Mouse (Mus musculus) gastrocnemius, adult 8-10 months (tissue): Measurements from ENCODE around the gene Sytl3. TPM values are rescaled to one million over a fixed set of nuclear protein-coding genes. Genes with fewer than 3 reads are reported as not detected.

Experiments used
- DNase-seq, 2 experiments: peaks; one replicate each; pipeline ENCODE4 v3.0.0; 2022; ENCODE audit warnings: low spot score in 2 of 2
- total RNA-seq, 4 experiments: library from RNA; stranded (reverse); gene quantifications; 2 replicates each; pipeline ENCODE4 v1.2.4; 2022

The Sytl3 gene
- total RNA-seq, 4 experiments from 2014 or later, result 0.51 TPM; not detected in 3

DNA sequence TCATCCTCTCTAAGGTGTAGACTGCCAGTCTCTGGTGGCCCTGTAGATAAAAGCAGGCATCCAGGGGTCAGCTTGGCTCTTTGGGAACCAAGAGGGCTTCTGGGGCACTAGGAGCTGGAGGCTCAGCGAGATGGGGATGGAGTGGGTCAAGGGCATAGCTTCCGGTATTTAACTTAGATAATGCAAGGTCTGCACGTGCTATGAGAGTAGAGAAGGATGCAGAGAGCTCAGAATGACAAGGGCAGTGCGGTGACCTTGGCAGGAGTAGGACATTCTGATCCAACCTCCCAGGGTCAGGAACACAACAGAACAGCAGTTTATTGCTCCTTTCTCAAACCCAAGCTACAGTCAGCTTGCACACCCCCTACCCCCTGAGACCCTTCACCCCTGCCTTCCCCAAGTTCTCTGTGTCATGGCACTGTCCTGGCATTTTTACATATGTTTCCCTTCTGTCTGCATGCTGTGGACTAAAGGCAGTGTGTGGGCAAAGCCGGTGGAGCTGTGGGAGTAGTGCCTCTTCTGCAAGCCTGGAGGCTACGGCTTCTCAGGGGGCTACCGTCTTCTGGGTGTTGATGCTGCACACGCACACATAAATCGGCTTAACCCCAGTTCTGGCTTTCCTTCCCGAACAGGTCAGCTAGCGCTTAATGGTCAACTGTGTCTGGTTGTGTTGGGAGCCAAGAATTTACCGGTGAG is 76.0 kb downstream of the Sytl3 start:
- no peak for DNase-seq

DNA sequence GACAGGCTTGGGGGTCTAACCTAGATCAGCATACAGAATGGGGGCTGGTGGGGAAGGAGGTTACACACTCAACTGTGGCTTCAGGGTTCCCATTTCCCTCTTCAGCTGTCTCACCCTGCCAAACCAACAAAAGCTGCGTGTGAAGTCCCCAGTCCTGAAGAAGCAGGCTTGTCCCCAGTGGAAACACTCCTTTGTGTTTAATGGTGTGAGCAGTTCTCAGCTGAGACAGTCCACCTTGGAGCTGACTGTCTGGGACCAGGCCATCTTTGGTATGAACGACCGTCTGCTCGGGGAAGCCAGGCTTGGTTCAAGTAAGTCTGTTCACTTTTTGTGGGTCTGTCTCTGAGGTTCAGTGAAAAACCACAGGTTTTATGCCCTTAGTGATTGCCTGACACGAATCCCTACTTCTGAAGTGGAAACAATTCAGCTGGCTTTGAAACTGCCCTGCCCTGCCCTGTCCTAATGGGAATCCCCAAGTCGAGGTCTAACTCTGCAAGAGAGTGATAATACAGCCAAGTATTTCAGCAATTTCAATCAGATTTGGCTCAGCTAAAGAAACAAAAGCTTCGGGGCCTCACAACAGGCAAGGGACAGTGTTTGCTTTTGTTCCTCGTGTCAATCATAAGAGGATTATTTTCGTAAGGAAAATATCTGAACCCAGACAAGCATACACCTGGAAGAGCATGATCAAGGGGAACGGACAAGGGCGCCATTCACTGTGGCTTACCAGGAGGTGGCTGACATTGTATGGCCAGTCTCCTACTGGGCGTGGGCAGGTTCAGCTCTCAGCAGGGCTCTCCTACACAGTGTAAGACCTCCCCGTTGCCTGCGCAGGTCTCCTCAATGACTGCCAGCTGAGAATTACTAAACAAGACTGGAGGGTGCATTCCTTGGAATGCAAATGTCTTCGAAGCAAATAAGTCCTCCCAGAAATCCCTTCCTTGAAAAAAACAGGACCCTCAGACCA is 77.7 kb downstream of the Sytl3 start:
- DNase-seq, result no peak

DNA sequence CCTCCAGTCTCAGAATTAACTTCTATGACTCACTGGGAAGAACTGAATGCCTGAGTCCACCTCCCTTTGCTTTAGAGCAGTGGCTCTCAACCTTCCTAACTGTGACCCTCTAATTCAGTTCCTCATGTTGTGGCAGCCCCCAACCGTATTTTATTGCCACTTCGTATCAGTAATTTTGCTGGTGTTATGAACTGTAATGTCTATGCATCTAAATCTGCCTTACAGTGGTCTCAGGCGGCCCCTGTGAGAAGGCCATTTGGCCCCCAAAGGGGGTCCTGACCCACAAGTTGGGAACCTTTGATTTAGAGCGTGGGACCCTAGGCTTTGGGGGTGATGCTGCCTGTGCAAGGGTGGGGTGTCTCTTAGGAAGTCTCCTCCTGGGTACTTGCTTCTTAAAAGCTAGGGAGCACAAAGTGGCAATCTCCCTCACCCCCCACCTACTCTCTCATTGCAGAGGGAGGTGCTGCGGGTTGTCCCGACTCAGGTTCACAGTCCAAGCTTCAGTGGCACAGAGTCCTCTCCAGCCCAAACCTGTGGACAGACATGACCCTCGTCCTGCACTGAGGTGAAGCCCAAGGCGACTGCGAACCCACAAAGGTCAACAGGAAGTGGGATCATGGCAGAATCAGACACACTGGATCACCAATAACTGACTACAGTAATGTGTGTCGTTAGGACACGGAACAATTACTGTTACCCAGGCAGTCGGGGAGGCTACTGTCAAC is 78.5 kb downstream of the Sytl3 start:
- DNase-seq, result no peak

DNA sequence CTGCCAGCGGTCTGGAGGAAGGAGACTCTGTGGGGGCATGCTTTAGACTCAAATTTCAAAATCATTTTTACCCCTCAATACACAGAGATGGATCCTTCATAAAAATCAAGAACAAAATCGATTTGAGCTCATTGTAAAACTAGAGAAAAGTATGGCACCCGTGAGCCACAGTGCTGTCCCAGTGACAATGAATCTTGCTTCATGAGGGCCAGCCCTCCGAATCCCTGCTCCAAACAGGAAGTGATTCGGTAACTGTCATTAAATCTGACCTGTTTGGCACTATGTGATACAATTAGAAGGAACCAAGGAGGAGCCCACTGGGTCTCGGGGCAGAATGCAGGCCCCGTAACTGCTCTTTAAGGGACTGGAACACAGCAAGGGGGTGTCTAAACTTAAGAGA is 79.9 kb downstream of the Sytl3 start:
- no peak for DNase-seq

DNA sequence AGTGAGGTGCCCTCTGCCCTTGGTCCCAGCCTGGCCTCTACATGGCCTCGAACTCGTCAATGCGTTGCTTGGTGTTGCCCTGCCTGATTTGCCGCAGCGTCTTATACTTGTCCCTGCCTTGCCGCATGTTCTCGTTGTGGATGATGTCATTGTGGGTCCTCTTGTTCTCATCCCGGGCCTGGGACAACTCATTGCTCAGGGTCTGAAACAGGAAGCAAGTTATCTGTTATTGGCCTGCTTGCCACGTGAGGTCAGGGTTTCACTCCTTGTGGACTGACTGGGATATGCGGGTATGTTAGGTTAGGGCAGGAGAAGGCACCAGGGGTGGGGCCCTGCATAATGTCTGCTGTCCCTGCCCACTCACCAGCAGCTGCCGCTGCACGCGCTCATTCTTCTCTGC is 80.4 kb downstream of the Sytl3 start:
- DNase-seq, result no peak

DNA sequence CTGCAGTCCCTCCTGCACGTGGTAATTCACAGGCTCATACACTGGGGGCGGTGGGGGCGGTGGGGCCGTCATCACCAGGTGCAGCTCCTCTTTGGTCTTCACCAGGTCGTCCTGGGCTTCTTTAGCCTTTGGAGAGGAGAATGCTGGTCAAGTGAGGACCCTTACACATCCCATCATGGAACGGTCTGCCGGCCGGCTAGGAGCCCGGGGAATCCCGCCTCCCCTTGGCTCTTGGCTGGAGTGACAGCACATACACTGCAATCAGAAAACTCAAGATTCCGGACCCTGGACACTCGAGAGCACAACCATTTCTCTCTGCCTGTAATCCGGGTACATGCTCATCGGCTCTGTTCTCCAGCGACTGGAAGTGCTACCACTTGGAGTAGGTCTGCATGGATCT is 80.9 kb downstream of the Sytl3 start:
- no peak for DNase-seq

DNA sequence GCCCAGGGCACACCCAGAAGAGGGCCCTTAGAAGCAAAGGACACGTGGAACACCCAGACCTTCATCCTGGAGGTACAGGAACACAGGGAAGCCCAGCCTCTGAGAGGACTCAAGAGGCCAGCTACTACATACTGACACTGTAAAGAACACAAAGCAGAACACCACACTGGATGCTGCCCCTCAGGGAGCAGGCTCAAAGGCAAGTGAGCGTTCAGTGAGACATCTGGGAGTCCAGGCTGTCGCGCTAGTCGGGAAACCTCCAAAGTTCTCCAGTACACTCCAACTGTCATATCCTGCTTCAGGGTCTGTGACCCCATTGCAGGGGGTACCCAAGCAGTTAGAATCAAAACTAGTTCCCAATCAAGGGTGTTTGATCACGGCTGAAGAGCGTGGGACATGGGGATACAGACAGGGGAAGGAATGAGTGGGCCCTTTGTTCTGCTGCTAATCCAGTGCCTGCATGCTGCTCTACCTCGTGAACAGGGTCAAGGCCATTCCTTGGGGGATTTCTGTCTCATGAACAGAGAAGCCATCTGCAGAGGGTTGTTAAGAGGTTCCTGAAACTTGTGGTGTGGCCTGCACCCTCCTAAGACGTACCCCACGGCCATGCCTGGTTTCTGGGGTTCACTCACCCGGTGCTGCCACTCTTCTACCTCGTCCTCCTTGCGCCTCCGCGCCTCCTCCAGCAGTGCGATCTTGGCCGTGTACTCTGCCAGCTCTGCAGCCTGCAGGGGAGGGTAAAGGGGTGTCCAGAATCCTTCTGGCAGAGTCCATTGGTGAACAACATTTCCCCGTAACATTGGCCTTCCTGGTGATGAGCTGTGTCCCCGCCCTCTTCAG is 81.7 kb downstream of the Sytl3 start:
- DNase-seq, result no peak

DNA sequence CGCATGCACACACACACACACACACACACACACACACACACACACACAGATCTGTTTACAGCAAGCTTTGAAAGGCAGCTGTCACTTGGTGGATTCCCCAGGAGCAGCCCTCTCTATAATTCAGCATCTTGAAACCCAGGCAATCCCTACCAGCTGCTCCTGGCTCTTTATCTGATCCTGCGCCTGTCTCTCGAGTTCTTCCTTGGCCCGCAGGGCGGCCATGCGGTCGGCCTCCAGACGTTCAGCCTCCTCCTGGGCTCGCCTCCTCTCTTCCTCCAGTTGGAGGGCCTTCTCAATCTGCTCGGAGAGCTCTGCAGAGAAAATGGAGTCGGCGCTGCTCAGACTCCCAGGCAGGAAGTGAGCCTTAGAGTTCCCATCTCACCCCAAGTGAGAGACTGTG is 82.4 kb downstream of the Sytl3 start:
- DNase-seq, result no peak

DNA sequence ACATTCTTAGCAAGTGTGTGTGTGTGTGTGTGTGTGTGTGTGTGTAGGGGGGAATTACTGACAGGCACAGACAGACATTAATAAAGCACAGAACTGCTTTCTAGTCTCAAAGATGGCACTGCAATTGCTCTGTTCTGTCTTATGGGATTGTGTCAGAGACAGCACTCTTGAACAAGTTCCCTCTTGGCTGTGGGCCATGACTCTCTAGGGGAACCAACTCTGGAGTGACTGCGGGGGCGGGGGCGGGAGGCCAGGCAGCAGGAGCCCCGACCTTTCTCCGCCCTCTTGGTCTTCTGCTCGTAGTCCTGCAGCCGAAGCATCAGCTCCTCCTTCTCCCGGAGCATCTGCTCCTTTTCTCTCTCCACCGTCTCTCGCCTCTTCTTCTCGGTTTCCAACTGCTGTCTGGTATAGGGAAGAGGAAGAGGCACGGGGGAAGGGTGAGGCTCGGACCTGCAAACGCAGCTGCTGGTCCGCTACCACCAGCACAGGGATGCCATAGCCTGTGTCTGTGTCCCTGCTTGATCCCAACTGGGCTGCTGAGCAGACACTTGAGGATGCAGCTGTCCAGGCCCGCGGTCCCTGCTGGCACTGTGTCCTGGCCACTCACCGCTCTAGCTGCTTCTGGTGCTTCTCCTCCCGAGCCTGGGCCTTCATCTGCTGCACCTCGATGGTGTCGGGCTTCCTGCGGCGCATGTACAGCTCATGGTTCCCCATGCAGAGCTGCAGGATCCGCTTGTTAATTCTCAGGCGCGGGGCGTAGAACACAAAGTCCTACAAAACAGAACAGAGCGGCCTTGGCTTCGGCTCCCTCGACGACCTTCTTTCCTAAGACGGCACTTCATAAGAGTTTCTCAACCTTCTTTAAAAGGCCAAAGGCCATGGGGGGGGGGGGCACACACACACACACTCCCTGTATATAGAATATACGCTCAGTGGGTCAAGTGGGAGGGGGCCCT is 83.5 kb downstream of the Sytl3 start:
- DNase-seq, result no peak

DNA sequence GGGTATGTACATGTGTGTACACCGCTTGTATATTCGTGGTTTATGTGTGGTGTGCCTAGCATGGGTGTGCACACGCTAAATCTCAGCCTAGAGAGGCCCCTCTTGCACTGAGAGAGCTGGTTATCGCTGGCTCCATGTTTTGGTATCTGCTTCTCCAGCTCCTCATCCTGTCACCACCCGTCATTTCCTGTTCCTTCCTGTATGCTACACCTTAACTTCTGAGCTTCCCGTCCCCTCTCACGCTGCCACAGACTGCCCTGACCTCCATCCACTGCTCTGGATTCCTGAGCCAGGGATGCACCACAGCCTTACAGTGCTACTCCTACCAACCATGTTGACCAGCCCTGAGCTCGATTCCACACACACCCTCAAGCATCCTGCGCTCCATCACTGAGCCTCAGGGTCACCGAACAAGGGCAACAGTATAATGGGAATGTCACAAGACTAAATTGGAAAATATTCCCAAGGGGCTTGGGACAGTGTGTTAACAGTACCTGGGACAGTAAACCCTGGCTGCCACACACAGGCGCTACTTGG is 84.2 kb downstream of the Sytl3 start:
- DNase-seq, result no peak

DNA sequence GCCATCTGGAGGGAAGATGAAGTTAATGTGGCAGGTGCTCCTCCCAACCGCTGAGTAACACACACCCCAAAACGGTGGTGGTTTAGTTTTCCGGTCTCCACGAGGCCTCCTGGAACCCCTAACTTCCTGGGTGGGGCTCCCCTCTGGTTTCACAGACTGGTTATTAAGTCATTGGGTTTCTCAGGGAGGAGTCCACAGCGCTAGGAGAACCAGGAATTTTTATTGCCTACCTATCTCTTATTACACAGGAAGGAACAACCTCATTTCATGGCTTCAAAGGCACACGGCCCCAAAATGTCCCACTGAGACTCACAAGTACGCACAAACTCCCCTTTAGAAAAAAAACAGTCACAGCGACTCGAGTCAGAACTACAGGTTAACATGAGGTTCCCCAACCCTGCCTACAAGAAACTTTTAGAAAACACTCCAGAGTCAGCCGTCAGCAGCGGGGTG is 84.9 kb downstream of the Sytl3 start:
- DNase-seq, result no peak

DNA sequence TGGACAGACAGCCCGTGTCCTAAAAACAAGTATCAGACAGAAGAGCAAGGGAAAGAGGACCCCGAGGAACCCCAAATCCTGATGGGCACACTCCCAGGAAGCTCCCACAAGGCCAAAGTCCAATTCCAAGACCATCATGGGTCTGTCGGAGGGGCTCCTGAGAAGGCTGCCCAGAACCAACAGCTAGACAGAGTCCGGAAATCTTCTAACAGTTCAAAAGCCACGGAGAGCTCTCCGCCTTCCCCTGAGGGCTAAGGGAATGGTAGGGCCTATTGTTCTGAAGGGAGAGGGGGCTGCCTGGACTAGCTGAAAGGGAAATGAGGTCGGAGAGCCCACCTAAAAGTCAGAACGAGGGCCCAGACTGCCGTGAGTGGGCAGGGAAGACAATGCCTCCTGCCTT is 85.5 kb downstream of the Sytl3 start:
- DNase-seq, result no peak

DNA sequence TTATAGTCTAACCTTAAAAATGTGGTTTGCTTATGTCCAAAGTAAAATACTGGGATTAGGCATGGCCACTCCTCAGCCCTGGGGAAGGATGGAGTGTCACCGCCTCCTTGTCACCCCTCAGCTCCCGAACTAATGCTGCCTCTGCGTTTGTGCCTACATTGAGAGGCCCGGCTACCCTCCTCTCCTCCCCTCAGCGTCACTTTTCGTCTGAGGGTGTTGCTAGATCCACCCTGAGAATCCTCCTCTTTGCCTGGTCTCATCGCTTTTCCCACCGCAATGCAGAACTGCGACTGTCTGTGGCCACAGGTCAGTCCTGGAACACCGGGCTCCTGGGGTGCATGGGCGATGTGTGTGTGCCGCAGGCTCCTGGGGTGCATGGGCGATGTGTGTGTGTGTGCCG is 86.0 kb downstream of the Sytl3 start:
- no peak for DNase-seq

DNA sequence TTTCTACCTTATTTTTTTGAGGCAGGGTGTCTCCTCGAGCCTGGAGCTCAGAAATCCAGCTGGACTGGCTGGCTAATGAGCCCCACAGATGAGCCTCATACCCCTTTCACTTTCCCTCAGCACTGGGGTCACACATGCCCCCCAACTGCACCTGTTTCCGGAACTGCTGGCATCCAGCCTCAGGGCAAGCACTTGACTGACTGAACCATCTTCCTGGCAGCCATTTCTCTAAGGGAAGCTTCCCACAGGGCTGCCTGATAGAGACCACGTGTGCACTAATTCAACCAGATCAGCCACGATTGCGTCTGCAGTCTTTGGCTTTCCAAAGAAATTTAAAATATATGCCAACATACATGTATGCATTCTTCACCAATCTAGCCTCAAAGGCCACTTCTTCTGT is 86.6 kb downstream of the Sytl3 start:
- DNase-seq, result no peak

DNA sequence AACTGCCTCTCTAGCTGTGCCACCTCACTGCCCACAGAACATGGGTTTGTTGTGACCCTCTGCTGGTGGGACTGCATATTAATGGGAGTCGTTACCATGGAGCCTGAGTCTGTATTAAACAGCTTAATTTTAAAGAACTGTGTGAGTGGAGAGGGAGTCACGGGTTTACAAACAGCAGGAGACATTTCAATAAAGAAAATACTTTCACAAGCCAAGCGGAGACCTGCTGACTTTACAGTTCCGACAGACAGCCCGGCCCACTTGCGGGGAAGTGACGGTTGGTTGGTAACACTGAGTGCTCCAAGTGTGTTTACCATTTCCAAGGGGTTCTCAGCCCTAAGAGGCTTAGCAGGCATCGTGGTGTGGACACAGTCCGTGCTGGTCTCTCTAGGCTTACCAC is 87.1 kb downstream of the Sytl3 start:
- DNase-seq, result no peak

DNA sequence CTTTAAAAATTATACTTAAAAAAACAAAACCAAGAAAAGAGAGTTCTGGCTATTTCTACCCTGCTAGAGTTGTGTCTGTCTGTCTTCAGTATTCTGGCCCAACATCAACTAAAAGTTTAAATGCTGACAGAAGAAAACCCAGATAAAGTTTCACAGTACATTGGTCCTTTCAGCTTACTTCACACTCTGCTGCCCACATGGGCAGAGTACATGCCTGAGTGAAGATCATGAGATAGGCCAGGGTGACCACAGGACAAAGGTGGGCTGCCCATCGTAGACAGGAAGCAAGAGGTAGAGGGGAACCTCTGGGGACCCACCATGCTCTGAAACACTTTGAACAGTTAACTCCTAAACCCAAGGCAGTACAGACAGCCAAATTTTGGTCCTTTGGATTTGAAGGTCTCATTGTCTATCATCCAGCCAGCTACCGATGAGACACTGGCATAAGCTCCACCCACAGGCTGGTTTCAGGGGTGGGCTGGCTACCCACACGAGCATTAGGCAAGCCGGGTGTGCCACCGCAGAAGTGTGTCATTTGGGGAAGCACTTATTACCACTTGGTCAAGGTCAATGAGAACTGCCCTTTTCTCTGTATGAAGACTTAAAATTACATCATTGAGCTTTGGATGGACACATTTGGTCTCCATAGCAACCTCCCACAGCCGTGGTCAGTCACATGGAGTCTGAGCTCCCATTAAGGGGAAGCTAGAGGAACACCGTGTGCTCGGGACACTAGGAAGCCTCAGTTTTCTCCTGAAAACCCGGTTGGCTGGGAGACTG is 87.7 kb downstream of the Sytl3 start:
- no peak for DNase-seq

DNA sequence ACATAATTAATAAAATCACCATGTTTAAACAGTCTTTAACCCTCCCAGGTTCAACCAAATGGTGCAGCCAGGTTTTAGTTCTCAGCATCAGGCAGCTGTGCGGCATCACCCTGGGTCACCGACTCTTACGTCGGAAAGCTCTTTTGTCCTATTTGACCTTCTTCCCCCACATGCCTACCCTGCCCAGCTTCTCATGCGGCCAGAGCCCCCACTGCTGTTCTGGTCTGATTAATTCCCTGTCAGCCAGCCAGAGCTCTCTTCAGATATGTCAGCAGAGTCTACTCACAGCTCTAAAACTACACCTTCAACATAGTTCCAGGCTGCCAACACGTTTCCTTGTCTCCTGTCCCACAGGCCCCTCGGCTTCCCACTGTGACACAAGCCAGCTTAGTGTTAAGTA is 88.6 kb downstream of the Sytl3 start:
- DNase-seq, result no peak

DNA sequence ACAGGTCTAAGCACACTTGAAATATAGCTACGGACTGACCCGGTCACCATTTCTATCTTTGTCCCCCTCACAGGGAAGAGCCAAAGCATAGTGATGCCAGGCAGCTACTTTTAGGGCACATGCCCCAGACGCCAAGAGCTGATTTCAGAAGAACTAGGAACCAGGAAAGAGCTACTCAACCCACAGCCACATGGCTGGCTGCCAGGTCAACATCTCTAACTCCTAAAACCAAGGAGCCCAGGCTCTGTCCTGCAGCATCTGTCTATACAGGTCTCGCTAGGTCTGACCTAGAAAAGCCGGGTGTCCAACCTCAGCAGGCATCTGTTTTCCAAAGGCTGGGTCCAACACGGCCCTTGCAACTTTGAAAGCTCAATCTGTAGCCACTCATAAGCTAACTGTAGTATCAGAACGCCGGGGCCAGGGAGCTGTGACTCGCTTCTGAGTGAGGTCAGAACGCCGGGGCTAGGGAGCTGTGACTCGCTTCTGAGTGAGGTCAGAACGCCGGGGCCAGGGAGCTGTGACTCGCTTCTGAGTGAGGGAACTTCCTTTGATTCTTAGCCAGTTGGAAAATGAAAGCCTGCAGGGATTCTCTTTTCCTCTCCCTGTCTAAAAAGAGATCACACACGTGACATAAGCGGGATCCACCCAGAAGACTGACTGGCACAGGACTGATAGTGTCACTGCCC is 90.0 kb downstream of the Sytl3 start:
- DNase-seq, result no peak
